Mouse (Mus musculus) myocyte (in vitro differentiated cells): ENCODE measurements around the gene Rnasel. TPM values are rescaled to one million over a fixed set of nuclear protein-coding genes. Genes with fewer than 3 reads are reported as not detected.

Experiments used
- H3K27me3 ChIP-seq: one replicate; pipeline ENCODE4 v1.6.1; 2011; ENCODE audit not compliant: control insufficient read depth, insufficient read depth, insufficient read length
- H3K36me3 ChIP-seq: one replicate; pipeline ENCODE4 v1.6.1; 2011; ENCODE audit not compliant: control insufficient read depth, insufficient read depth
- H3K4me2 ChIP-seq: one replicate; pipeline ENCODE4 v1.6.1; 2011; ENCODE audit warnings: low read depth, control low read depth
- H3K4me3 ChIP-seq: one replicate; pipeline ENCODE4 v1.5.1; 2011; ENCODE audit warnings: mild to moderate bottlenecking, control low read depth, moderate library complexity
- H3K79me2 ChIP-seq: one replicate; pipeline ENCODE4 v1.6.1; 2011; ENCODE audit not compliant: control insufficient read depth, insufficient read depth
- H3ac ChIP-seq: one replicate; pipeline ENCODE4 v1.6.1; 2011; ENCODE audit not compliant: control insufficient read depth, insufficient read length
- CEBPB ChIP-seq: IDR thresholded peaks from 2 replicates; pipeline ENCODE4 v1.6.1; 2011; ENCODE audit warnings: mild to moderate bottlenecking, moderate library complexity; ENCODE audit not compliant: poor library complexity, insufficient read depth, severe bottlenecking
- E2F4 ChIP-seq: IDR thresholded peaks from one replicate; pipeline ENCODE4 v1.6.1; 2011; ENCODE audit warnings: mild to moderate bottlenecking, control low read depth, moderate library complexity; ENCODE audit not compliant: insufficient read depth
- MAX ChIP-seq: IDR thresholded peaks from one replicate; pipeline ENCODE4 v1.6.1; 2011; ENCODE audit warnings: low read depth, mild to moderate bottlenecking, control low read depth
- MYOD1 ChIP-seq, 3 experiments: IDR thresholded peaks; one replicate each; pipeline ENCODE4 v1.6.1; 2011; ENCODE audit warnings: control low read depth in 2 of 3, low read depth in 2 of 3, mild to moderate bottlenecking in 2 of 3, moderate library complexity in 1 of 3; ENCODE audit not compliant: insufficient read length in 2 of 3, control insufficient read depth in 1 of 3
- MYOG ChIP-seq, 3 experiments: IDR thresholded peaks; one replicate each; pipeline ENCODE4 v1.6.1; 2011; ENCODE audit warnings: control low read depth in 2 of 3, low read depth in 2 of 3, mild to moderate bottlenecking in 2 of 3; ENCODE audit not compliant: insufficient read length in 2 of 3, control insufficient read depth in 1 of 3, insufficient read depth in 1 of 3
- POLR2A ChIP-seq: IDR thresholded peaks from one replicate; pipeline ENCODE4 v1.6.1; 2011; ENCODE audit warnings: low read depth, mild to moderate bottlenecking, control low read depth, moderate library complexity; ENCODE audit not compliant: insufficient read length
- POLR2AphosphoS2 ChIP-seq: IDR thresholded peaks from one replicate; pipeline ENCODE4 v1.6.1; 2011; ENCODE audit warnings: low read depth, control low read depth; ENCODE audit not compliant: insufficient read length
- REST ChIP-seq: IDR thresholded peaks from one replicate; pipeline ENCODE4 v1.6.1; 2011; ENCODE audit warnings: mild to moderate bottlenecking, control low read depth, moderate library complexity; ENCODE audit not compliant: insufficient read depth, insufficient read length
- SRF ChIP-seq: IDR thresholded peaks from one replicate; pipeline ENCODE4 v1.6.1; 2011; ENCODE audit warnings: low read depth; ENCODE audit not compliant: control insufficient read depth, insufficient read length
- TCF12 ChIP-seq: IDR thresholded peaks from one replicate; pipeline ENCODE4 v1.6.1; 2011; ENCODE audit warnings: mild to moderate bottlenecking, control low read depth; ENCODE audit not compliant: poor library complexity, insufficient read depth, severe bottlenecking
- TCF3 ChIP-seq: IDR thresholded peaks from one replicate; pipeline ENCODE4 v1.6.1; 2011; ENCODE audit warnings: low read depth, control low read depth; ENCODE audit not compliant: insufficient read length
- USF1 ChIP-seq: IDR thresholded peaks from one replicate; pipeline ENCODE4 v1.6.1; 2011; ENCODE audit warnings: low read depth, mild to moderate bottlenecking, control low read depth, moderate library complexity
- polyA plus RNA-seq: library from polyadenylated mRNA; unstranded; fragments of >200 nt; fragmentation: generic; extraction: Trizol; gene quantifications from one replicate; pipeline ENCODE4 v1.2.1, GENCODE M21; 2012; ENCODE audit warnings: missing spikeins

The Rnasel gene
- polyA plus RNA-seq, 1 experiment = 0.11 TPM

- Histone ChIP-seq H3K4me3 (no peak overlapping the region), H3K79me2 (no peaks in the 10 kb centered on the region), H3K36me3 (no peaks in the 10 kb centered on the region), H3ac (no peak overlapping the region), H3K4me2 (no peak overlapping the region), H3K27me3 (no peaks in the 10 kb centered on the region)
- TF ChIP-seq MYOG (IDR thresholded peaks at IDR 0.05; ENCODE audit: control insufficient read depth in 1 of 3, insufficient read depth in 1 of 3, insufficient read length in 2 of 3, low read depth in 2 of 3) = no peak
- TF ChIP-seq USF1 = no peak
- no peak for TF ChIP-seq E2F4
- no peak for TF ChIP-seq MYOD1 (IDR thresholded peaks at IDR 0.05; ENCODE audit: control insufficient read depth in 1 of 3, insufficient read length in 2 of 3, low read depth in 2 of 3)
- no peak for TF ChIP-seq REST
- no peak for TF ChIP-seq CEBPB
- TF ChIP-seq TCF3 = no peak
- TF ChIP-seq POLR2AphosphoS2 = no peak
- no peak for TF ChIP-seq TCF12
- TF ChIP-seq POLR2A = no peak
- no peak for TF ChIP-seq MAX
- no peak for TF ChIP-seq SRF
Measured at GRCm38 (mm10) chr1:153721565-153722310, 27.5 kb upstream of the Rnasel start.

GRCm38 (mm10) chr1:153723426-153723825 is 25.8 kb upstream of the Rnasel start:
- no peaks in the 10 kb centered on the region for H3K27me3 ChIP-seq
- H3K4me3 ChIP-seq = no peak overlapping the region
- no peaks in the 10 kb centered on the region for H3K36me3 ChIP-seq
- no peak overlapping the region for H3K4me2 ChIP-seq
- no peaks in the 10 kb centered on the region for H3K79me2 ChIP-seq
- no peak for TF ChIP-seq POLR2A
- TF ChIP-seq E2F4 = no peak
- H3ac ChIP-seq = no peak overlapping the region

GRCm38 (mm10) chr1:153726636-153727035 is 22.6 kb upstream of the Rnasel start:
- H3K36me3 ChIP-seq = no peaks in the 10 kb centered on the region
- H3ac ChIP-seq = no peak overlapping the region
- H3K4me2 ChIP-seq = no peak overlapping the region
- H3K27me3 ChIP-seq = no peaks in the 10 kb centered on the region
- no peaks in the 10 kb centered on the region for H3K79me2 ChIP-seq
- H3K4me3 ChIP-seq = no peak overlapping the region
- TF ChIP-seq MYOD1 (IDR thresholded peaks at IDR 0.05; ENCODE audit: control insufficient read depth in 1 of 3, insufficient read length in 2 of 3, low read depth in 2 of 3) = no peak
- no peak for TF ChIP-seq MYOG (IDR thresholded peaks at IDR 0.05; ENCODE audit: control insufficient read depth in 1 of 3, insufficient read depth in 1 of 3, insufficient read length in 2 of 3, low read depth in 2 of 3)
- TF ChIP-seq CEBPB = no peak
- TF ChIP-seq SRF = no peak
- TF ChIP-seq TCF12 = no peak
- TF ChIP-seq USF1 = no peak
- TF ChIP-seq POLR2AphosphoS2 = no peak
- no peak for TF ChIP-seq POLR2A
- no peak for TF ChIP-seq TCF3
- no peak for TF ChIP-seq REST
- no peak for TF ChIP-seq MAX
- no peak for TF ChIP-seq E2F4

- Histone ChIP-seq H3K27me3 (no peaks in the 10 kb centered on the region), H3K79me2 (no peaks in the 10 kb centered on the region), H3K4me3 (no peak overlapping the region), H3ac (no peak overlapping the region), H3K36me3 (no peaks in the 10 kb centered on the region), H3K4me2 (no peak overlapping the region)
- TF ChIP-seq MYOG (IDR thresholded peaks at IDR 0.05; ENCODE audit: control insufficient read depth in 1 of 3, insufficient read depth in 1 of 3, insufficient read length in 2 of 3, low read depth in 2 of 3) (no peak), TCF3 (no peak), MYOD1 (IDR thresholded peaks at IDR 0.05; ENCODE audit: control insufficient read depth in 1 of 3, insufficient read length in 2 of 3, low read depth in 2 of 3) (no peak), MAX (no peak), TCF12 (no peak), POLR2A (no peak), SRF (no peak), E2F4 (no peak), USF1 (no peak), REST (no peak), POLR2AphosphoS2 (no peak), CEBPB (no peak)
Measured at GRCm38 (mm10) chr1:153729806-153730205, 19.4 kb upstream of the Rnasel start.

- H3K4me3 ChIP-seq = no peak overlapping the region
- no peaks in the 10 kb centered on the region for H3K36me3 ChIP-seq
- no peak overlapping the region for H3K4me2 ChIP-seq
- no peak overlapping the region for H3ac ChIP-seq
- TF ChIP-seq MYOG (IDR thresholded peaks at IDR 0.05; ENCODE audit: control insufficient read depth in 1 of 3, insufficient read depth in 1 of 3, insufficient read length in 2 of 3, low read depth in 2 of 3) (no peak), TCF12 (no peak), TCF3 (no peak), POLR2AphosphoS2 (no peak)
- no peaks in the 10 kb centered on the region for H3K79me2 ChIP-seq
- no peaks in the 10 kb centered on the region for H3K27me3 ChIP-seq
Measured at GRCm38 (mm10) chr1:153730671-153731070, 18.6 kb upstream of the Rnasel start.
